Mouse (Mus musculus) cortical plate, adult 2 months (tissue): Measurements from ENCODE around the gene Snta1.

ENCODE experiments used
- CTCF ChIP-seq: fragments of 200-500 bp; IDR thresholded peaks from 2 replicates; pipeline ENCODE4 v1.5.1; 2011; ENCODE audit warnings: mild to moderate bottlenecking, control low read depth, low read length; ENCODE audit not compliant: insufficient read depth; ENCODE audit errors: extremely low read depth
- POLR2A ChIP-seq: fragments of 200-500 bp; IDR thresholded peaks from 2 replicates; pipeline ENCODE4 v1.6.1; 2011; ENCODE audit warnings: mild to moderate bottlenecking, low read length, control low read depth; ENCODE audit not compliant: insufficient read depth; ENCODE audit errors: extremely low read depth

DNA sequence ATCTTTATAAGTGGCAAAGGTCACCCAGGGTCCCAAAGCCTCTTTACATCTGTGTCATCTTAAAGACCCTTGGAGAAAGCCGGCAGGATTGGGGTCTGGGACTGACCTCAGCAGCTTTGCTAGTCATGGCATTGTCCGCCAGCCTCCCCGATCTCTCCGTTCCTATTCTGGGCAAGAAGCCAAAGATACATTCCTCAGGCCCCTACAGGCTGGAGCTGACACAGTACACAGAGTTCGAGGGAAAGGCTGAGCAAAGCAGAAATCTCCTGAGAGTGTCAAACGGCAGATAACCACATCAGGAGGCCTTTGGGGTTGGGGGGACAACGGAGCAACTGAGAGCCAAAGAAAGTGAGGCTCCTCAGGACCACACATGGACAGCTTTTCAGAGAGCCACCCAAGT is 5.1 kb downstream of the Snta1 start:
- no peak for TF ChIP-seq POLR2A
- no peak for TF ChIP-seq CTCF
